Mouse (Mus musculus) limb, embryonic 12.5 days (tissue): Measurements from ENCODE around the gene Gpr141. TPM values are rescaled to one million over a fixed set of nuclear protein-coding genes. Genes with fewer than 3 reads are reported as not detected.

Source experiments
- ATAC-seq: fragments of 200-750 bp; cut with Nextera tagmentation; 2 replicates; pipeline ENCODE4 v1.8.0; 2017; ENCODE audit warnings: low read depth, moderate TSS enrichment; ENCODE audit not compliant: insufficient number of reproducible peaks, insufficient read depth, low FRiP score, low TSS enrichment
- H3K27ac ChIP-seq: fragments of 300-500 bp; sonication (generic); 2 replicates; pipeline ENCODE4 v1.5.1; 2016; ENCODE audit warnings: mild to moderate bottlenecking, moderate library complexity
- H3K27me3 ChIP-seq: fragments of 300-500 bp; sonication (generic); 2 replicates; pipeline ENCODE4 v1.6.1; 2016; ENCODE audit warnings: mild to moderate bottlenecking, moderate library complexity
- H3K36me3 ChIP-seq: fragments of 300-500 bp; sonication (generic); 2 replicates; pipeline ENCODE4 v1.6.1; 2016; ENCODE audit warnings: mild to moderate bottlenecking, moderate library complexity
- H3K4me1 ChIP-seq: fragments of 300-500 bp; sonication (generic); replicated peaks from 2 replicates; pipeline ENCODE4 v1.6.1; 2016
- H3K4me2 ChIP-seq: fragments of 300-500 bp; sonication (generic); 2 replicates; pipeline ENCODE4 v1.6.1; 2016; ENCODE audit warnings: mild to moderate bottlenecking, moderate library complexity
- H3K4me3 ChIP-seq: fragments of 300-500 bp; sonication (generic); replicated peaks from 2 replicates; pipeline ENCODE4 v1.5.1; 2016; ENCODE audit warnings: mild to moderate bottlenecking
- H3K9ac ChIP-seq: fragments of 300-500 bp; sonication (generic); replicated peaks from 2 replicates; pipeline ENCODE4 v1.6.1; 2016; ENCODE audit warnings: mild to moderate bottlenecking, moderate library complexity
- H3K9me3 ChIP-seq: fragments of 300-500 bp; sonication (generic); 2 replicates; pipeline ENCODE4 v1.6.1; 2016; ENCODE audit warnings: mild to moderate bottlenecking, moderate library complexity
- WGBS: fragments of 180-500 bp; shearing (Covaris S2); methylation state at CpG from one replicate; pipeline ENCODE4 v1.1.7; 2016; 5-methylcytosine and 5-hydroxymethylcytosine counted together
- polyA plus RNA-seq: library from polyadenylated mRNA; unstranded; fragments of >200 nt; fragmentation: Nextera tagmentation; extraction: Ambion mirVana; gene quantifications from 2 replicates; pipeline ENCODE4 v1.2.1, GENCODE M21; 2016

The Gpr141 gene
- polyA plus RNA-seq, 1 experiment from 2014 or later = 0.38 TPM

DNA sequence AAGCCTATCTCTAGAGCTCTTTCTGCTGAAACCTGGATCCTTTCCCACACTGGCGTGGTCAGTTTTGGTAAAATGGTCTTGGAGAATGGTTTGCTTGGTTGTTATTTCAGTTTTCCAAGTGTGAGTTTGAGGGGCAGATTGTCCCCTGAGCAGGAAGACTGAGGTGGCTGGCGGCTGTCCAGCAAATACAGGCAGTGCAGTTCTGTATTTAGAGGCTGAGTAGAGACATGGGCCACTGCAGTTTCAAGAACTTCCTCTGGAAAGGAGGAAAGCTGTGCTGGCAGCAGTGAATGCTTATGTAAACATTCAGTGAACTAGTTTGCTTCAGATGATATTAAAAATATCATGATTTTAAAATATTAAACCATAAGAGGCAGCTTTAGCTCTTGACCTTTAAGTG is 93.2 kb downstream of the Gpr141 start:
- 79% methylated on average over 2 of the region's 2 CpGs for WGBS

GRCm38 (mm10) chr13:19718954-19719353 is 105.1 kb downstream of the Gpr141 start:
- WGBS = 71% methylated on average over 5 of the region's 5 CpGs
- Histone ChIP-seq H3K27me3 (no peaks in the 10 kb centered on the region), H3K9ac (no peak overlapping the region), H3K4me2 (no peak overlapping the region), H3K36me3 (no peaks in the 10 kb centered on the region), H3K9me3 (no peaks in the 10 kb centered on the region), H3K4me1 (no peaks in the 10 kb centered on the region), H3K27ac (no peak overlapping the region), H3K4me3 (no peak overlapping the region)
- ATAC-seq = no peak

More for the DNA sequence above, 93.2 kb downstream of the Gpr141 start:
- Histone ChIP-seq H3K4me3 (no peak overlapping the region), H3K4me2 (no peak overlapping the region), H3K9me3 (no peaks in the 10 kb centered on the region), H3K27ac (no peak overlapping the region), H3K27me3 (no peaks in the 10 kb centered on the region), H3K9ac (no peak overlapping the region), H3K36me3 (no peaks in the 10 kb centered on the region), H3K4me1 (no peaks in the 10 kb centered on the region)
- ATAC-seq = no peak

GRCm38 (mm10) chr13:19717201-19717600 is 106.9 kb downstream of the Gpr141 start:
- Histone ChIP-seq H3K27me3 (no peaks in the 10 kb centered on the region), H3K4me3 (no peak overlapping the region), H3K4me2 (no peak overlapping the region), H3K9ac (no peak overlapping the region), H3K27ac (no peak overlapping the region), H3K36me3 (no peaks in the 10 kb centered on the region), H3K9me3 (no peaks in the 10 kb centered on the region), H3K4me1 (no peaks in the 10 kb centered on the region)
- 86% methylated on average over 2 of the region's 2 CpGs for WGBS
- ATAC-seq = no peak

DNA sequence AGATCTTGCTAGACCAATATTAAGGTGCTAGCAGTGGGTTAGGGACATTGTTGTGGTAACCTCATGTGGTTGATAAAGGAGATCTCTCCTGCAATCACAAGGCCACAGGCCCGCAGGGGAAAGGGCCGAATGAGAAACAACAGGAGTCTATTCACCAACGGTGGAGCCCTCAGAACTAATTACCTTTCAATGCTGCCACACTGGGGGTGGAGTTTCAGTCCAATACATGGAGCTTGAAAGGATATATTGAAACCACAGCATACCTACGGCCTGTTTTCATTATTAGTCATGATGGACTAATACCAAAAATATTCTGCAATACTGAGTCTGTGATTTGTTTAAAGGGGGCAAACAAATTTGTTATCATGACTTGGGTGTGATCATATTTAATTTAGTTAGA is 120.3 kb downstream of the Gpr141 start:
- 59% methylated on average over 4 of the region's 4 CpGs for WGBS
- ATAC-seq = no peak
- no peak overlapping the region for H3K4me3 ChIP-seq
- H3K27ac ChIP-seq = no peak overlapping the region
- H3K9ac ChIP-seq = no peak overlapping the region
- H3K36me3 ChIP-seq = no peaks in the 10 kb centered on the region
- no peaks in the 10 kb centered on the region for H3K27me3 ChIP-seq
- H3K9me3 ChIP-seq = no peaks in the 10 kb centered on the region
- no peaks in the 10 kb centered on the region for H3K4me1 ChIP-seq
- no peak overlapping the region for H3K4me2 ChIP-seq

- H3K9ac ChIP-seq = no peak overlapping the region
- no peak overlapping the region for H3K27ac ChIP-seq
- H3K27me3 ChIP-seq = peaks cover 7% of the 10 kb centered on the region; the same call in 1 of the 2 replicates
- no peak for ATAC-seq
- no peak overlapping the region for H3K4me2 ChIP-seq
- H3K36me3 ChIP-seq = no peaks in the 10 kb centered on the region
- WGBS = 80% methylated on average over 11 of the region's 11 CpGs
- 0 out of 2 replicates have a peak, but pooled peaks cover 3% of the 10 kb centered on the region for H3K4me1 ChIP-seq
- no peaks in the 10 kb centered on the region for H3K9me3 ChIP-seq
- H3K4me3 ChIP-seq = no peak overlapping the region
Measured at GRCm38 (mm10) chr13:19701443-19702078, 122.5 kb downstream of the Gpr141 start.

- no peak overlapping the region for H3K4me2 ChIP-seq
- ATAC-seq = no peak
- H3K9ac ChIP-seq = no peak overlapping the region
- H3K4me1 ChIP-seq = 0 out of 2 replicates have a peak, but pooled peaks cover 3% of the 10 kb centered on the region
- H3K9me3 ChIP-seq = no peaks in the 10 kb centered on the region
- no peak overlapping the region for H3K27ac ChIP-seq
- WGBS = 87% methylated on average over 4 of the region's 4 CpGs
- H3K27me3 ChIP-seq = peaks cover 7% of the 10 kb centered on the region; the same call in 1 of the 2 replicates
- H3K4me3 ChIP-seq = no peak overlapping the region
- H3K36me3 ChIP-seq = no peaks in the 10 kb centered on the region
Measured at GRCm38 (mm10) chr13:19700733-19701442, 123.2 kb downstream of the Gpr141 start.

Other genes starting within 250 kb of the Gpr141 start
- 12.8 and 12.9 TPM in 2 replicates for gene Epdr1, start 204.3 kb downstream of the Gpr141 start, polyA plus RNA-seq
- gene Sfrp4, start 201.2 kb downstream of the Gpr141 start, polyA plus RNA-seq = 0.20 and 0.26 TPM in 2 replicates
- gene Nme8, start 126.5 kb downstream of the Gpr141 start, polyA plus RNA-seq = not detected in 2 replicates